Mouse (Mus musculus): ENCODE measurements around the gene Fam53b.
A peak's percentile ranks its signal among the peaks of the same experiment; 100 is the strongest.

Fam53b gene

DNA sequence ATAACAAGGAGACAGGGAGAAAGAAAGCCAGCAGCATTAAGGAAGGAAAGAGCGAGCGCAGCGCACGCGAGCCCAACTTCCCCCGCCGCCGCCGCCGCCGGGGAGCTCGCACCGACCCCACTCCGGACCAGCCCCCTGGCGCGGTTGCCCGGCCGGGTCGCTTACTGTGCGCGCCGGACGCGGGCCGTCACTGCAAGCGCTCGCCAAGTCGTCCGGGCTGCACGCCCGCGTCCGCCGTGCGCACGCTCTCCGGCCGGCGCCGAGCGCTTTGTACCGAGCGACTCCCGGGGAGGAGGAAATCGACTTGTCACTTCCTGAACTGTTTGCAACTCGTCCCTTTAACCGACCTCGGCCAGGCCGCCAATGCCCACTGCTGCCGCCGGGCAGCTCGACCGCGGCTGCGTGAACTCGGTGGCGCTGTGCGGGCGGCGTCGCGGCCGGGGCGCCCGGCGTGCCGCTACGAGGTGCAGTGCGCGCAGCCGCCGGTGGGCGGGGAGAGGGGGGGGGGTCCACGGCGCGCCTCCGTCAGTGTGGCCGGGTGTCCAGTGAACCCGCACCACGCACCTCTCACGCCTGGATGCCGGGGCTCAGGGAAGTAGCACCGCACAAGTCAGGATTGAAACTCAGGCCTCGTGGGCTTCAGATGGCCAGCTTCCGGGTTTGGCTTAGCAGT lies at the start of gene Fam53b:
Fam53b (minus strand) TSS at position 471 of the 673 bp plus-strand sequence.
- peak; percentile 77 for DNase-seq (ENCODE audit: low spot score)

DNA sequence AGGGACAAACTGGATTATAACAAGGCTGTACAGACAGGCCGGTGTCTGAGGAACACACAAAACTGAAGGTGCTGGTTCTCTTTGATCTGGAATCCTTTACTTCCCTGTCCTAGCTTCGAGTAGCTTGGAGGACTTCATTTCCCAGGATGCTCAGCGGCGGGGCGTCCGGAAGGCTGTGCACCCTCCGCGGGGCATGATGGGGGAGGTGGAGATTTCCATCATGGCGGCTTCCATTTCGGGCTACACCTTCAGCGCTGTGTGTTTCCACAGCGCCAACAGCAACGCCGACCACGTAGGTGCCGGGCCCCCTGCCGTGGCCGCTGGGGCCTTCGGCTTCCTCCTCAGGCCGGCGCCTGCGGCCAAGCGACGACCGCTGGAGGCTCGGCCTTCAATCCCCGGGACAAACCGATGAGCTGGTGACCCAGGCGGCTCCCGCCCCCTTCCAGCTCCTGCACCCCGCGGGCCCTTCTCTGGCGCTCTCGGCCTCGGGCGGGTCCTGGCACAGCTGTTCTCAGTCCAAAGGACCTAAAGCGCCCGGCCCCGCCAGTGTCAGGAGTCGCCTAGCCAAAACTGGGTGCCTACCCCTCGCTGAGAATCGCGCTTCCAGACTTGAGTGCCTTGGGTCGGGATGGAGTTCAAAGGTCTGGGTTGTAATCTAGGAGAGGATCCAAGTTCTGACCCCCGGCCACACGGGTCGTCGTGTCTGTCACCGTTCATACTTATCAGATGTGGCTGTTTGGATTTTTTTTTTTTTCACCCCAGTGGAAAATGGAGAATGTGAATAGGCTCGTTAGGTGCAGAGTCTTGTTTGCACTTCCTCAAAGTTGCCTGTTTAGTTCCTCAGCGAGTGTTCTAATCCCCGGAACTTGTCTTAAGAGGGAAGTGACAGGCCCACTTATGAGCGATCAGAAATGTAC lies 45.6 kb upstream of the Fam53b start, which contains the start of gene Abraxas2:
Abraxas2 (plus strand) TSS at position 184 of the 917 bp plus-strand sequence.
- DNase-seq (ENCODE audit: low spot score) = peak; percentile 95

DNA sequence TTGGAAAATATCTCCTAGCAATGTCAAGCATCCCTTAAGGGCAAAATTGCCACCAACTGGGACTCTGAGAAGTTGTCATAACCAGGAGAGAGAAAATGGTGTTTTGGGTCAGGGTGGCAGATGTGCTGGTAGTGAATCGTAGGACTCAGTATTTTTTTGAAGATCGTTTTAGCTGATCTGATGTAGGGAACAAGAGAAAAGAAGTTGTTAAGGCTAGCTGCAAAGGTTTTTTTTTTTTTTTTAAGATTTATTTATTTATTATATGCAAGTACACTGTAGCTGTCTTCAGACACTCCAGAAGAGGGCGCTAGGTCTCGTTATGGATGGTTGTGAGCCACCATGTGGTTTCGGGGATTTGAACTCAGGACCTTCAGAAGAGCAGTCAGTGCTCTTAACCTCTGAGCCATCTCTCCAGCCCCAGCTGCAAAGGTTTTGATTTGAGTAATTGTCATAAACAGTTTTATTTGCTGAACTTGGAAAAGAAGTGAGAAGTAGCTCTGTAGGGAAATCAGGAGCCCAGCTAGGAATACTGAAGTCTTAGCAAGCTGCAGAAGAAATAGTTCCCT lies 44.4 kb upstream of the Fam53b start:
- DNase-seq (ENCODE audit: low spot score) = no peak

DNA sequence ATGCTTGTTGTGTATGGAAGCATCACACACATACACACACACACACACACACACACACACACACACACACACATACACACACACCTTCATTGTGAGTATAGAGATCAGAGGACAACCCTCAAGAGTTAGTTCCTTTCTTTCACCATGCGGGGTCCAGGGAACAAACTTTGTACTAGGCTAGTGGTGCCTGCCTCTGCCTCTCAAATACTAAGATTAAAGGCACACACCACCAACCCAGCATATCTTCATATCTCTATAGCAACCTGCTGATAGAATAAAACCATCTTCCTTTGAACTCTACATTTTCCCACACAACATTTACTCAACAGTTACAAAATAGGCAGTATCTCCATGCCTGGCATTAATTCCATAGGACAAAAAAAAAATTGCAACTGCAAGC lies 42.4 kb upstream of the Fam53b start:
- no peak for DNase-seq (ENCODE audit: low spot score)

DNA sequence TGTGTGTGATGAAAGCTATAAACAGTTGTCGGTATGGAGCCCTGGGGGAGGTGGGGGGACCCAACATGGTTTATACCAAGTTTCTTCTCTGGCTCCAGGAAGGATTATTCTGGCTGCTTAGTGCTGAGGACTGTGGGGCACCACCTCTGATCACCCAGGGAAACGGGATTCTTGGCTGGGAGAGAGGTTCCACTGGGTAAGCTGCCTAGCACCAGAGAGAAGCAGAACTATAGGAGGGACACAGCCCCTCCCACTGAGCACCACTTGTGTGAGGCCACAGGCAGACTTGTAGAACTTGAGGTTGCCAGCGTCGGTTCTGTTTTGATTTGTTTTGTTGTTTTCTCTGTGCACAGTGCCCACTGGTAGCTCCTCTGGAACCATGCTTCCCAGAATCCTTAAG lies 40.3 kb upstream of the Fam53b start:
- DNase-seq (ENCODE audit: low spot score) = no peak

DNA sequence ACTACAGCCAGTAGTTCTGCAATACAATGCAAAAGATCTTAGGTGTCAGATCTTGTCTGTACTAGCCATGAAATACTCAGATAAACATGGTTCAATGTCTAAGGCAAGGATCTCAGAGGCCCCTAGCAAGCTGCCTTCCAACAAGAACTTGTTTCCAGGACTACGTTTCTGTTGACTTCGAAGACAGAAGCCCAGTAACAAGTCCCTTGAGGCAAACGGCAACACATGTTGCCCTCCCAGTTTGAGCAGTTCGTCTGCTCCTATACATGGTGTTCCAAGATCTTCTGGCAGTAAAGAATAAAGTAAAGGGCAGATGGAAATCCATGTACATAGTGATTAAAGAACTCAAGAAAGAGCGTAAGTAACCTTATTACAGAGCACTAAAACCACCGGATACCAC lies 39.7 kb upstream of the Fam53b start:
- DNase-seq (ENCODE audit: low spot score) = no peak

DNA sequence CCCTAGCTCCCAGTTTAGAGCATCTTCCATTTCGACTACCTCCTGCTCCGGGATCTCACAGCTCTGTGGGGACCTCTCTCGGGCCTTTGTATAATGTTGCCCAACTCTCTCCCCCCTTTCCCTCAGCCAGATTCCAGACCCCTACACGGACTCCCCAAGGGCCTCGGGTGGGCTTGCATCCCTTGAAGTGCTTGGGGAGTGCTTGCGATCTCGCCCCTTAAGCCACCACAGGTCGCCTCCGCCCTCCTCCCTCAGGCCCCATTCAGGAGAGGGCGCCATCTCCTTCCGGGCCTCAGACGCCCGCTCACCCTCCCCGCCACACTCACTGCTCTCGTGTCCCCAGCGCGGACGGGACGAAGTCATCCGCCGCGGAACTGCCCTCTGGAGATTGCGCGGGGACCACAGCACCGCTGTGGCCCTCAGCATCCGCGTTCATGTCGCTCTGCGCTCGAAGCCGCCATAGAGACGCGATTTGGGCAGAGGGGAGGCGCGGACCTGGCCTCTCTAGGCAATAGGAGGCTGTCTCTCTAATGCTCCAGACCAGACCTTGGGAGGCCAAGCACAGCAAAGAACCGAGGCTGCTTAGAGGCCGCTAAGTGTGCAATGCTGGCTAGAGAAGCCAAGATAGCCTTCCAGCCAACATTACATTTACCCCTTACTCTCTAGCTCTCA lies 38.6 kb upstream of the Fam53b start, which contains the start of gene Eef1akmt2:
Eef1akmt2 (minus strand) TSS at position 501 of the 672 bp plus-strand sequence.
- peak; percentile 79 for DNase-seq (ENCODE audit: low spot score)

DNA sequence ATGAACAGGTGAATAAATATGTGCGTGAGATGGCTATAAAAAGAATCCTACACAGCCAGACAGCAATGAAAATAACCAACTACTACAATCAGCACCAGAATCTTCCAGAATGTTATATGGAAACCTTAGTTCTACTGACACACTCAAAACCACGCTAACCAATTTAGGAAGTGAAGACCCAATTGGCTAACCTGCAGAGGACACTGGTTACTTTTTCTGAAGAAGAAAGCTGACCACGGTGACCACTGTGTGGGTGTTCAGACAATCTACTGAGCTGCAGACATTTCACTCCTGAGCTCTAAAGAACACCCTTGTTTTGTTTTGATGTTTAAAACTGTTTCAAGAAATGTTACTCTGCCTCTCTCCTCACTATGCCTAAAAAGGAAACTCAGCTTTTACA lies 29.5 kb upstream of the Fam53b start:
- no peak for DNase-seq (ENCODE audit: low spot score)

DNA sequence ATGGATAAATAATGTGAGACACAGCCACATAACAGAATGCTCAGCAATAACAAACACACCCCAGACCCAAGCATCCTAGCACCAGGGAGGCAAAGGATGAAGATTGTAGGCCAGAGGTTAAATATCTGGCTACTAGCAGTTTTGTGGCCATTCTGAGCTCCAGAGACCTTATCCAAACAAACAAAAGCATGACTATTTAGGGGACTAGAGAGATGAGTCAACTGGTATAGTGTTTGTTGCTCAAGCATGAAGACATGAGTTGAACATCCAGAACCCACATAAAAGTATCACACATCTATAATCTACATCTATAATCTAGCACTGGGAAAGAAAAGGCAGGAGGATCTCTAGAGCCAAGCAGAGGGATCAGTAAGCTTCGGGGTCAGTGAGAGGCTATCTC lies 28.8 kb upstream of the Fam53b start:
- no peak for DNase-seq (ENCODE audit: low spot score)

DNA sequence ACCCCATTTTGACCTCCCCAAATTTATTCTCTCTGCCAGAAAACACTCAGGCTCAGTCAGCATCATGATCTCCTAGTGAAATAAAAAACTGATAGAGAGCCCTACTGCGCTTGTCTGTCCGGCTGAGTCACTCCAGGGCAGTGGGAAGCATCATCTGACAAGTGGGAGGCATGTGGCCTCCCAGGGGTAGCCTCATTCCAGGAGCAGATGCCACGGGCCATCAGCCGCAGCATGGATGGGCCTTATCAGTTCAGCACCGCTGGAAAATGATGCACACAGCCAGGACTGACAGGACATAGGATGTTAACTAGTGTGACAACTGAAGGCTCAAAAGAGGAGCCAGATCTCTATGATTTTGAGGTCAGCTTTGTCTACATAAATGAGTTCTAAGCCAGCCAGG lies 27.6 kb upstream of the Fam53b start:
- no peak for DNase-seq (ENCODE audit: low spot score)

DNA sequence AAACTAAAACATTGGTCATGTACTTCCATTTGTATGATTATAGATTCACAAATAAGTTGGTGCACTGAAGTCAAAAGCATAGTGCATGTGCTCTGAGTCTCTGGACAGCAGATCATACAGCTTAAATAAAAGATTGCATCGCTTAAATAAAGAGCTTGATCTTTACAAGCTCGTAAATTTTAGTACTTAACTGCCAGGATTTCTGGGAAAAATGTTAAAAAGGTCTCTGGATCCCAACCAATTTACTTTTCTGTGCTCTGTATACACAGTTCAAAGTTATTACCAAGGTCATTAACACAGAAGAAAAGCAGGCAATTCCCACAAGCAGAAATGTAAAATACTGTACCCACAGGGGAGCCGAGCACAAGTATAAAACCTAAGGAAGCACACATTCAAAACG lies 17.3 kb upstream of the Fam53b start:
- no peak for DNase-seq (ENCODE audit: low spot score)

DNA sequence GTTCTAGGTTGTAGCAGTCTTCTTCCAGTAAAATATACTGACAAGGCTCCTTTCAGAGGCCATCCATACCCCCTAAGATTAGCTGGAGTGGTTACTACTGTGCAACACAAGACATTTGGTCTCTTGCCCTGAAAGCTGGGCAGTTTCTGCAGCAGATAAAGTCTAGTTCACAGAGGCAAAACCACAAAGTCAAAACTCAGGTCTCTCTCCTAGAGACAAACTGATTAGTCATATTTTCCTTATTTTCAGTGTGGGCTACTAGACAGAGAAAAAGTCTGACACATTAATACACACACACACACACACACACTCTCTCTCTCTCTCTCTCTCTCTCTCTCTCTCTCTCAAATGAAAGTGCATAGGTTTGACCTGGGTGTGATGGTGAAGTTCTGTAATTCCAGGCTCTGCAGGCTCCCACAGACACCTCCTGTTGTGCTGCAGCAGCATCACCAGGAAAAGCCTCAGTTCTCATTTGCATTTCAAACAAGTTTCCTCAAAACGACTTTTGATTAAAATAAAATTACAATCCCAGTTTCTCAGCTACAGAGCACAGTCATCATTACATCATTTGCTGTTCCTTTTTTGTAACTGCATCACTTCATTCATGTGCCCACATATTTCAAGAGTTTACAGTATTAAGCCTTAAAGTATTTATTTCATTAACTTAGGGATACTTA lies 10.8 kb upstream of the Fam53b start:
- no peak for DNase-seq (ENCODE audit: low spot score)

DNA sequence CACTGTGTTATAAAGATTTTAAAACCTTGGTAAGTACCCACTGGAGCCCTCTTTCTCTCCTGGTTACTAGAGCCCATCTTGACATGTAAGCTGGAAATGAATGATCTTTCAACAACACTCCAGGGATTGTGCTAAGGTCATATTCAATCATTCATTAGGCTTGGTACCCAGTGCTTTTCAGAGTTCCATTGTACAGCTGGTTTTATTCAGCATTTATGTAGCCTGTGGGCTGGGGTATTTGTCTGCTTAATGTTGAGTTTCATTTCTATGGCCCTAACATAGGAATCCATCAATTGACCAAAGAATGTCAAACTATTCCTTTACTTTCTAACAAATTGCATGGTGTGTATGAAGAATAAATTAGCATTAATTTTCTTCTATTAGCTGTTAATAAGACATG lies 10.1 kb upstream of the Fam53b start:
- no peak for DNase-seq (ENCODE audit: low spot score)

DNA sequence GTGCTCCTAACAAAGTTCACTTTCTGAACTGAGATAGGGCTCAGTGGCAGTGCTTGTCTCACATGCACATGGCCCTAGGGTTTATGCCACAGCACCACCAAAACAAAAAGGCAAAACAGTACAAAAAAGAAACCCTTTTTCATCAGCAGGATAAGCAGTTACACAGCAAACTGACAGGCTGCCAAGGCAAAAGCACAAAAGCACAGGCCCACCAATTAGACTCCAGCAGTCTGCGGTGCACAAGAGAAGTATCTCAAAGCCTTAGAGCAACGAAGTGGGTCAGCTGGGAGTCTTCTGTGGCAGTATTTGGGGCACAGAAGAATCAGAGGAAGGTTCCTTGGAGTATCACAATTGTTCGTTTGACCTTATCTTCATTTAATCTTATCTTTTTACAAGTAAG lies 7.0 kb upstream of the Fam53b start:
- DNase-seq (ENCODE audit: low spot score) = no peak

DNA sequence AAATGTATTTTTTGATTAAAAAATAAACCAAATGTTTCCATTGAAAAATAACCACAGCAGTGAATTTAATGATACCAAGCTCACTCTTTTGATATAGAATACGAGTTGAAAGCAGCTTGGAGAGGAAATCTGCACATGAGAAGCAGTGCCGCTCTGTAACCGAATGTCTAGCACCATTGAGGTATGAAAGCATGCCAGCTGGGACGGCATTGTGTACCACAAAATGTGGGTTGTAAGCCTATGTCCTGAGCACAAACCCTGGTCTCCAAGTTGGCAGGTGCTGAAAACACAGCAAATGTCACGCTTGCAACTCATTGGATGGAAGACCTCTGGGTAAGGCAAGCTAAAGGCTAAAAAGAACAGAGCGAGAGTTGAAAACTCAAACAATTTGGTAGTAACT lies 3.4 kb upstream of the Fam53b start:
- no peak for DNase-seq (ENCODE audit: low spot score)

DNA sequence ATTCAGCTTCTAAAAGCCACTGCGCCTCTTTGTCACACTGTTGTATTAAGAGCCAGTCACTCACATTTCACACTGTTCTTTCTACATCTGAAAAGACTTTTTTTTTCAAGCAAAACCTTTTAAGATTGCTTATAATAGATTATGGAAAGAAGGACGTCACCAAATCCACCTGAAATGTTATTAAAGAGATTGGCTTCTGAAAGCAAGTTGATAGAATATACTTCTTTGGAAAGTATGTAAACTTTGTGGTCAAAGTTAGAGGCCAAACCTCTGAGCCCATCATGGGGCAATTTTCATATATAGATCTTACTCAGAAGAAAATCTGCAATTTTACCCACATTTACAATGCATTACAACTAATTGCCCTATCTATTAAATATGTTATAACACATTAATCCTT lies 2.8 kb upstream of the Fam53b start:
- no peak for DNase-seq (ENCODE audit: low spot score)

DNA sequence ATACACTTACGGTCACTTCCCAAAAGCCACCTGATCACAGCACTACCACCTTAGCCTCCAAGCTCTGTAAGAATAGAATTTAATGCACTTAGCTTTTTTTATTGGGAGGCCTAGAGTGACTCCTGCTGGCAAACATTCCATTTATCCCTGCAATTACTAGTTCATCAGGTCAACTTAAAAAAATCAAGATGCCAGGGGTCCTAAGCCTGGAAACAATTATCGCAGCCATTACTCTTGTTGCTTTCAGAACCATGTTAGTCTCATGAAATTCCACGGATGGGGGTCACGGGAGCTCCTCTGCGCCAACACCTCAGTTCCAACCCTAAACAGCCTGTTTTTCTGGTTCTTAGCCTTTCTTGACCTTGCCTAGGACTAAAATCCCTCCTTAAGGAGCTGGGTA lies 1.4 kb upstream of the Fam53b start:
- no peak for DNase-seq (ENCODE audit: low spot score)

DNA sequence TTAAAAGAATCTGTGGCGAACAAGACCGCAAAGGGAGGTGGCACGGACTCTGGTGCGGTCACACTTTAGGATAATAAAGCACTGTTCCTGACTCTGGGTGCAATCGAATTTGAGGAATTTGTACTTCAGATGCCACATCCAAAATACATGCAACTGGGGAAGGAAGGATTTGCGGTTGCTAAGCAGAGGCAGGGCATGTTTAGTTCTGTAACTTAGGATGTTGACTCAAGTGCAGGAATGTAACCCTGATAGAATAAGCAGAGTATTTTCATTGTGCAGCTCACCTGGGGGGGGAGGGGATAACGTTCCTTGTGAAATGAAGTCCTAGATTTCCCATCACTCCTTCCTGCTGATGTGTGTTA lies 384 bp upstream of the Fam53b start:
- no peak for DNase-seq (ENCODE audit: low spot score)

DNA sequence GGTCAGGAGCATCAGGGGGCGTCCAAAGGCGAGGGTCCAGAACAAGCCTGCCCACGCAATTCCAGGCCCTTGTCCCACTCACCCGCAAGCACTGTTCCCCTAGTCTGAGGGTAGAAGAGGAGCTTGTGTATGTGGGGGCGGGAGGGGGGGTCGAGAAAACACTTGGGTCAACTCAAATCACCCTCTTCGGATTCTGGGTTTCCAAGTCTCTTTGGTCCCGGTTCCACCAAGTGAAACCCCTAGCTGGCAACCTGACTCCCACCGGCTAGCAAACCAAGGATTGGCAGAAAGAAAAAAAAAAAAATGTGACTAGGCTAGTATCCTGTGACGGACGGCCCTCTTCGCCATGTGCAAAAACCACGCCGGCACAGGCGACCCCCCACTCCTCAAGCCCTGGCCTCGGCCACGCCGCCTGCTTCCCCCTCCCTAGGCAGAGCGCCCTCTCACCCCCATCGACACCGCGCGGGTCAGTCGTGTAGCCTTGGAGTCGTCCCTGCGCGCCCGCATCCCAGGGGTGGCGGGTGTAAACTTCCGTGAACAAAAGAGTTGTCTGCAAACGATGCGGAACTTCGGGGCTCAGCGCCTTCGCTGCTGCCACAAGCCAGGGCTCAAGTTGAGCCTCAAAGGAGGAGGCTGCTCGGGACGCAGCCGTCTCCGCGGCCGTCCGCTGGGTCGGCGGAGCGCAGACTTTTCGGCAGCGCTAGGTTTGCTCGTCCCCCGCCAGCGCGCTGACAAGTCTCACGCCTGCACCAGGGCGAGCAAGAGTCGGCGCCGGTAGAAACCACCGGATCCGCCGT lies 869 bp downstream of the Fam53b start:
- peak; percentile 73 for DNase-seq (ENCODE audit: low spot score)

DNA sequence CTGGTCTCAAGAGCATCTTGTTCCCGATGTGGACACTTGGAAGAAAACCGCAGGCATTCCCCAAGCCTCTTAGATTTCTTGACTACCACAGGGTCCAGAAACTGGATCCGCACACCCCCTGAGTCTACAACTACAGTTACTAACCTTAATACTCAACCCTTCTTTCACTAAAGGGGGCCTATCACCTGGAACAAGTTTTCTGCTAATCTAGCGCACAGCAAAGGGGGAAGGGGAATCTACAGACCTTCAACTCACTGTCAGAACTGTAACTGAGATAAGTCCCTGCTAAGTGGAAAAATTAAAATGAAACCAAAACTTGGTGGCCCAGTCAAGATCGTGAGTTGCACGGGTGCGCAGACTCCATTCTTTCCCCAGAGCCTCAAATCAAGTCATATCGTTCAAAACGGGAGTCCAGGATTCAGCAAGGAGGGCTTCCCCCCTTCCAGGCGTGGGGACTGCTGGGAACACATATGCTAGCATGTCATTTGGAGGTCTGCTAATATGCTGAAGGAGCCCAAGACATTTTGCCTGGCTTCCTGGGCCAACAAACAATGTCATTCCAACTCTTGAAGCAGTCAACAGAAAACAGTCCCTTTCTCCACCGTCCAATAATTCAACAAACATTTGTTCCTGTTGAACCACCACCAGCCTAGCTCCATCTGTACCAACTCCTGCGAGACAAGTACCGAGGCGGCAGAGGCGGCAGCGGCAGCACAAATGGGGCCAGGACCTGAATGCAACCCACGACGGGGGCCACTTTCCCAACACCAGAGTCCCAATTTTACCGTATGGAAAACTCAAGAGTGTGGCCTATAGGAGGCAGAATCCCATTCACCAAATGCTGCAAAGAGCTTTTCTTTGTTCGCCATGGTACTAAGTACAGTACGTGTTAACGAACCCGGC lies 1.7 kb downstream of the Fam53b start:
- no peak for DNase-seq (ENCODE audit: low spot score)
